Mouse (Mus musculus): ENCODE results near the gene Tmcc3.

The Tmcc3 gene

GRCm38 (mm10) chr10:94625606-94626005 lies 313.9 kb downstream of the Tmcc3 start:
- in situ Hi-C loops (cut with MboI; ENCODE audit: low pct_unique_long_range_greater_than_20kb in 1 of 2, low sequenced_read_pairs in 2 of 2, unreplicated experiment in 1 of 2): loop anchor here (5.0 to 10.0 kb wide), 2 partner anchors 337 to 339 kb away; no protein-coding TSS in a partner anchor

GRCm38 (mm10) chr10:94630771-94631280 lies 319.1 kb downstream of the Tmcc3 start:
- in situ Hi-C loops (cut with MboI; ENCODE audit: low pct_unique_long_range_greater_than_20kb in 1 of 2, low sequenced_read_pairs in 2 of 2, unreplicated experiment in 1 of 2): no loop called here

GRCm38 (mm10) chr10:94631541-94632113 lies 319.9 kb downstream of the Tmcc3 start:
- in situ Hi-C loops (cut with MboI; ENCODE audit: low pct_unique_long_range_greater_than_20kb in 1 of 2, low sequenced_read_pairs in 2 of 2, unreplicated experiment in 1 of 2): no loop called here

- in situ Hi-C loops (cut with MboI; ENCODE audit: low pct_unique_long_range_greater_than_20kb in 1 of 2, low sequenced_read_pairs in 2 of 2, unreplicated experiment in 1 of 2): no loop called here
Measured at GRCm38 (mm10) chr10:94632245-94632644, 320.5 kb downstream of the Tmcc3 start.

GRCm38 (mm10) chr10:94638599-94638998 lies 326.9 kb downstream of the Tmcc3 start:
- in situ Hi-C loops (cut with MboI; ENCODE audit: low pct_unique_long_range_greater_than_20kb in 1 of 2, low sequenced_read_pairs in 2 of 2, unreplicated experiment in 1 of 2): no loop called here

- in situ Hi-C loops (cut with MboI; ENCODE audit: low pct_unique_long_range_greater_than_20kb in 1 of 2, low sequenced_read_pairs in 2 of 2, unreplicated experiment in 1 of 2): no loop called here
Measured at GRCm38 (mm10) chr10:94639281-94639680, 327.5 kb downstream of the Tmcc3 start.

GRCm38 (mm10) chr10:94640067-94640466 lies 328.3 kb downstream of the Tmcc3 start:
- in situ Hi-C loops (cut with MboI; ENCODE audit: low pct_unique_long_range_greater_than_20kb in 1 of 2, low sequenced_read_pairs in 2 of 2, unreplicated experiment in 1 of 2): no loop called here
